Mouse (Mus musculus): ENCODE results near the gene Espl1. TPM values are rescaled to one million over a fixed set of nuclear protein-coding genes. Genes with fewer than 3 reads are reported as not detected.

Gene Espl1
- polyA plus RNA-seq, 1 experiment: 51.5 TPM

DNA sequence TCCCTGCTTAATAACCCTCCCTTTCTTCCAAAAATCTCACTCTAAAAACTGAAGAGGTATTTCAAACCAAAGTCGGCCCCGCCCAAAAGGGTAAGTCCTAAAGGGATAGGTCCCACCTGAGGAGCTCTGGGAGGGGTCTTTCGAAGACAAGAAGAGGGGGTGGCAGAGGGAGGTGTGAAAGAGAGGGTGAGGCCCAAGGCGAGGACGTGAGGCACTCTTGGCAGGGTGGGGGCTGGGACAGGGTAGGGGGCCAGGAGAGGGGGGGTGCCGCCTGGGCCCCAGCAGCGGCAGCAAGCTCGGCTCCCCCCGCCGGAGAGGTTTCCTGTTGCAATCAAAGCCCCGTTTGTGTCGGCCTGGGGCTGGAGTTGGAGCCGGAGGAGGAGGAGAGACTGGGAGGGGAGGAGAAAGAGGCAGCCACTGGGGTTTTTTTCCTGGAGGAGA, 46.8 kb upstream of the Espl1 start:
- Histone ChIP-seq H3K4me1 (replicated peaks; ENCODE audit: control insufficient read depth, insufficient read depth, low read length) (peaks cover 28% of the 10 kb centered on the region), H3K27ac (ENCODE audit: control insufficient read depth, insufficient read depth, low read length) (no peak overlapping the region), H3K4me3 (ENCODE audit: control insufficient read depth, insufficient read depth, low read length) (no peak overlapping the region), H3K36me3 (ENCODE audit: control insufficient read depth, insufficient read depth, low read length) (no peaks in the 10 kb centered on the region), H3K27me3 (ENCODE audit: control insufficient read depth, insufficient read depth, low read length) (peaks cover 11% of the 10 kb centered on the region; the same call in 1 of the 2 replicates)
- TF ChIP-seq POLR2A (IDR thresholded peaks at IDR 0.05; ENCODE audit: control insufficient read depth, extremely low read depth, insufficient read depth, low read length, poor library complexity): no peak
- TF ChIP-seq CTCF (IDR thresholded peaks at IDR 0.05; ENCODE audit: borderline replicate concordance, control insufficient read depth, extremely low read depth, insufficient read depth, low read length, poor library complexity): no peak
- 24% methylated on average over 13 of the region's 13 CpGs for WGBS
- no peak for DNase-seq

DNA sequence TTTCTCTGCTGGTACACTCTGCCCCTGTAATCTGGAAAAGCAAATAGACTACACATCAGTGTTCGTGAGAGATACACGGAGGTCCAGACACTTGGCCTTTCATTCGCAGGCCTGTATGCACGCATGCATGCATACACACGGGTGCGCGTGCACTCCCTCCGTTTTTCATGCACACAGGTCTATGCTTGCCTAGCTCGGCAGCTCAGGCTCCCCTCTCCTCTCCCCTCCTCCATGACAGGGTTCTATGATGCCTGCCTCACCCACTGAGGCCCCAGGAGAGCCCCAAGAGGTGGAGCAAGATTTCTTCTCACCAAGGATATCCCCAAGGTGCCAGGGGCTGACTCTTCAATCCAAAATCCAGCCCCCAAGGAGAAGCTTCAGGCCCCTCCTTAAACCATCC, 46.1 kb upstream of the Espl1 start:
- no peak overlapping the region for H3K4me3 ChIP-seq (ENCODE audit: control insufficient read depth, insufficient read depth, low read length)
- H3K27ac ChIP-seq (ENCODE audit: control insufficient read depth, insufficient read depth, low read length): no peak overlapping the region
- TF ChIP-seq CTCF (IDR thresholded peaks at IDR 0.05; ENCODE audit: borderline replicate concordance, control insufficient read depth, extremely low read depth, insufficient read depth, low read length, poor library complexity): no peak
- no peak for TF ChIP-seq POLR2A (IDR thresholded peaks at IDR 0.05; ENCODE audit: control insufficient read depth, extremely low read depth, insufficient read depth, low read length, poor library complexity)
- H3K36me3 ChIP-seq (ENCODE audit: control insufficient read depth, insufficient read depth, low read length): no peaks in the 10 kb centered on the region
- H3K27me3 ChIP-seq (ENCODE audit: control insufficient read depth, insufficient read depth, low read length): peaks cover 11% of the 10 kb centered on the region; the same call in 1 of the 2 replicates
- peaks cover 28% of the 10 kb centered on the region for H3K4me1 ChIP-seq (replicated peaks; ENCODE audit: control insufficient read depth, insufficient read depth, low read length)
- no peak for DNase-seq
- WGBS: 90% methylated on average over 9 of the region's 9 CpGs

DNA sequence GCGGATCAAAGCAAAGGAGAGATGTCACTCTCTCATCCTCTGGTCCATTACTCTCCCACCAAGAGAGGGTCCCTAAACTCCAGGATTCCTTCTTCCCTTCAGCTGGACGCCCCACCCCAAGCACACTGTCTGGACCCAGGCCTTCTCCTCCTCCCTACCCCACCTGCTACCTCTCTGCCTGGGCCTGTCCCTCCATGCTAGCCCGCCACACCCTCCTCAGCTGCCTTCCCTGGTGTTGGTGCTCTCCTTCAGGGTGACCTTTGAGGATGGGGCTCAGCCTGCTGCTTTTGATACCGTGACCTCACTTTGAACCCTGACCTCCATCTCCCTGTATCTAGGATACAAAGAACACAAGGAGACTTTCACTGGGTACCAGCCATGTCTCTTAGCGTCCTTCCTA, 45.5 kb upstream of the Espl1 start:
- no peak overlapping the region for H3K27ac ChIP-seq (ENCODE audit: control insufficient read depth, insufficient read depth, low read length)
- no peaks in the 10 kb centered on the region for H3K36me3 ChIP-seq (ENCODE audit: control insufficient read depth, insufficient read depth, low read length)
- H3K4me3 ChIP-seq (ENCODE audit: control insufficient read depth, insufficient read depth, low read length): no peak overlapping the region
- peaks cover 24% of the 10 kb centered on the region for H3K4me1 ChIP-seq (replicated peaks; ENCODE audit: control insufficient read depth, insufficient read depth, low read length)
- no peak for TF ChIP-seq POLR2A (IDR thresholded peaks at IDR 0.05; ENCODE audit: control insufficient read depth, extremely low read depth, insufficient read depth, low read length, poor library complexity)
- no peak for TF ChIP-seq CTCF (IDR thresholded peaks at IDR 0.05; ENCODE audit: borderline replicate concordance, control insufficient read depth, extremely low read depth, insufficient read depth, low read length, poor library complexity)
- H3K27me3 ChIP-seq (ENCODE audit: control insufficient read depth, insufficient read depth, low read length): peaks cover 8% of the 10 kb centered on the region; the same call in 1 of the 2 replicates
- DNase-seq: no peak
- WGBS: 95% methylated on average over 5 of the region's 5 CpGs

DNA sequence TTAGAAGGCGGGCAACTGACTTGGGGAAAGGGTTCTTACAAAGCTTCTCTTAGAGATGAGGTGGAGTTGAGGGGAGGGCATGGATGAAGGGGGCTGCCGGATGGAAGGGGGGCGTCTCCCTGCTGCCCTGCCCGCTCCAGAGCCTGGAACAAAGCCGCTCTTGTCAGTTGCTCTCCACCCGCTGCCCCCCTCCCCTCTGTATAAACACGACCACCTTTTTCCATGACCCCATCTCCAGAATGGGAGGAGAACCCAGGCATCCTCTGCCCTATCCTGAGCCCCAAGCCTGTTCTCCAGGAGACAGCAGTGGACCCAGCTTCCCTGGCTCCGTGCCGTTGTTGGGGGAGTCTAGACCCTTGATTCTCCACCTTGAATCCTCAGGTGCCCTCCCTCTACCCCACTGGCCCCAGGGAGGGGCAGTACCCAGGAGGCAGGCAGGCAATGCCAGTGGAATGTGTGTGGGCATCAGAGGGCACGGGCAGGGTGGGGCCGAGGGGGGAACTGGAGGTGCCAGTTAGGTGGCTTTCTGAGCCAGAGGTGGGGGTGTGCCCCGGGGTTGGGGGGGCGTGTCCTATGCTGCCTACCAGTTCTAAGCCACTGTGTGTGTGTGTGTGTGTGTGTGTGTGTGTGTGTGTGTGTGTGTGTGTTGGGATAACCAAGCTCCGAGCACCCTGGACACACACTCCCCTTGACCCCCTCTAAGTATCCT, 40.4 kb upstream of the Espl1 start:
- H3K4me1 ChIP-seq (replicated peaks; ENCODE audit: control insufficient read depth, insufficient read depth, low read length): peaks cover 6% of the 10 kb centered on the region
- H3K27ac ChIP-seq (ENCODE audit: control insufficient read depth, insufficient read depth, low read length): no peak overlapping the region
- DNase-seq: no peak
- H3K27me3 ChIP-seq (ENCODE audit: control insufficient read depth, insufficient read depth, low read length): peaks cover 9% of the 10 kb centered on the region; the same call in 1 of the 2 replicates
- WGBS: 88% methylated on average over 14 of the region's 14 CpGs
- no peaks in the 10 kb centered on the region for H3K36me3 ChIP-seq (ENCODE audit: control insufficient read depth, insufficient read depth, low read length)
- H3K4me3 ChIP-seq (ENCODE audit: control insufficient read depth, insufficient read depth, low read length): no peak overlapping the region
- TF ChIP-seq CTCF (IDR thresholded peaks at IDR 0.05; ENCODE audit: borderline replicate concordance, control insufficient read depth, extremely low read depth, insufficient read depth, low read length, poor library complexity): no peak
- TF ChIP-seq POLR2A (IDR thresholded peaks at IDR 0.05; ENCODE audit: control insufficient read depth, extremely low read depth, insufficient read depth, low read length, poor library complexity): no peak

DNA sequence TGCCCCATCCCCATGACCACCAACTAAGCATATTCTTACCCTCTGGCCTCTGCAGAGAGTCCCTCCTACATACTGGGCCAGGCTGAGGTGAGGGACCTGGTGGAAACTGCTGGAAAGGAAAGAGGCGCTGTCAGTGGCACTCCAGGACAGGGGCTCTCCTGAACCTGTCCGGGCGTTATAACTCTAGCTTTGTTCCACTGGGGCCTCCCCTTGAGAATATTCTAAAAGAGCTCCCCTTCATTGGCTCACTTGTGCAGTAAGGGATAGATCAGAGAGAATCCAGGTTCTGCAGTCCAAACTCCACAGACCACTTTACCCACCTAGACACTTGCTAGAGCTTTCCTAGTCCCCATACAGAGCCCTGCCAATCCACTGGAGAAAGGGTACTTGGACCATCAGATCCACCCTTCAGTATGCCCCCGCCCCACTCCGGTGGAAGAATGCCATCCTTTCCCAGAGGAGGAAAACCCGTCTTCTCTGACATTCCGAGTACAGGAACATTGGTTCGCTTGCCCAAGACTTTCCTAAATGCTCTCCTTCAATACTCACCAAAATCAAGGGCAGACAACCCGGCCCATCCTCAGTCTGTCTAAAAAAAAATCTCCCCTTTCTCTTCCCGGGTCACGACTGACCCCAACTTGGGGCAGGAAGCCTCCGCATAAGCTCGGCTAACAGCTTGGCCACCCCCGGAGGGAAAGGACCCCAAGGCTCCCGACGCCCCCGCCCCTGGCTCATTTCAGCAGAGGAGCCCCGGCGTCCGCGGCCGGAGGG, 39.5 kb upstream of the Espl1 start:
- no peak overlapping the region for H3K27ac ChIP-seq (ENCODE audit: control insufficient read depth, insufficient read depth, low read length)
- peak overlapping the region; percentile 46 for H3K4me3 ChIP-seq (ENCODE audit: control insufficient read depth, insufficient read depth, low read length)
- DNase-seq: no peak
- peaks cover 9% of the 10 kb centered on the region; the same call in 1 of the 2 replicates for H3K27me3 ChIP-seq (ENCODE audit: control insufficient read depth, insufficient read depth, low read length)
- H3K4me1 ChIP-seq (replicated peaks; ENCODE audit: control insufficient read depth, insufficient read depth, low read length): peaks cover 6% of the 10 kb centered on the region
- no peaks in the 10 kb centered on the region for H3K36me3 ChIP-seq (ENCODE audit: control insufficient read depth, insufficient read depth, low read length)
- WGBS: 32% methylated on average over 22 of the region's 22 CpGs
- no peak for TF ChIP-seq CTCF (IDR thresholded peaks at IDR 0.05; ENCODE audit: borderline replicate concordance, control insufficient read depth, extremely low read depth, insufficient read depth, low read length, poor library complexity)
- no peak for TF ChIP-seq POLR2A (IDR thresholded peaks at IDR 0.05; ENCODE audit: control insufficient read depth, extremely low read depth, insufficient read depth, low read length, poor library complexity)

DNA sequence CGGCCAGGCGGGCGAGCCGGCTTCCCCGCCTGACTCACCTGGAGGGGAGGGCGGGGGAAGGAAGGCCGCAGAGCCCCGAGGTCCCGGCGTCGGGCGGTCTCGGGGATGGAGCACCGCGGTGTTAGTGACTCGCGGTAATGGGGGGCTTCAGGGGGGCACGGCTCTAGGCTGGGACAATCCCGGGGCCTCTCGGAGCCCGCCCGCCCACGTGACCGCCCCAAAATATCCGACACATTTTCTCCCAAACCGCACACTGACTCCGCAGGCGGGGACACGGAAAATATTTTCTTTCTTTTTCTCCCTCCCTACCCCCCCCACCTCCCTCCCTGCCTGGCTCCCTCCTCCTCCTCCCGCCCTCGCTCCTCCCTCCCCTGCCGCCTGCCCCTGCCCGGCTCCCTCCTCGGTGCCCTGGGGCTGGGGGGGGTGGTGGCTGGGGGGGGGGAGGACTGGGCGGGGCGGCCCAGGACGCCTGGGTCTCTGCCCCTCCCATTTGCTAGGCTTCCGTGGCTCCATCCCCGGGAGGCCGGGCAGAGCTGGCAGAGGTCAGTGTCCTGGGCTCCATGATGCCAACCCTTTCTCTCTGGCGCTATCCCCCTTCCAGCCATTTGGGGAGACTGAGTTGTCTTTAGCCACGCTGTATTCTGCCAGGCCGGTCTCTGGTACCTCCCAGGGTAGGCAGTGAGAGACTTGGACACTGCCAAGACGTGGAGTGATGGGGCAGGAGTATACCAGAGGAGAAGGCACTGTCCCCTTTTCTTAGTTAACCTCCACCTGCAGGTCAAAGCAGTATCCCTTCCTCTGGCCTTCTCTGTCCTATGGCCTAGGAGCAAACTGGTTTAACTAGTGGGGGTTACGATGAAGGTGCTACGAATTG, 38.6 kb upstream of the Espl1 start, which contains the start of gene Rarg:
Gene Rarg (minus strand): TSS at position 316 of the 874 bp plus-strand sequence.
- Histone ChIP-seq H3K4me1 (replicated peaks; ENCODE audit: control insufficient read depth, insufficient read depth, low read length) (peaks cover 6% of the 10 kb centered on the region), H3K27ac (ENCODE audit: control insufficient read depth, insufficient read depth, low read length) (peak within 1 kb of the TSS; percentile 11; the same call in 1 of the 2 replicates), H3K36me3 (ENCODE audit: control insufficient read depth, insufficient read depth, low read length) (no peaks in the 10 kb centered on the region), H3K27me3 (ENCODE audit: control insufficient read depth, insufficient read depth, low read length) (peaks cover 9% of the 10 kb centered on the region; the same call in 1 of the 2 replicates), H3K4me3 (ENCODE audit: control insufficient read depth, insufficient read depth, low read length) (peak within 1 kb of the TSS; percentile 46)
- WGBS: 5% methylated on average over 44 of the region's 46 CpGs
- TF ChIP-seq CTCF (IDR thresholded peaks at IDR 0.05; ENCODE audit: borderline replicate concordance, control insufficient read depth, extremely low read depth, insufficient read depth, low read length, poor library complexity) (no peak), POLR2A (IDR thresholded peaks at IDR 0.05; ENCODE audit: control insufficient read depth, extremely low read depth, insufficient read depth, low read length, poor library complexity) (no peak)
- DNase-seq: no peak

Measured in thymus, adult 2 months (tissue).